Mouse (Mus musculus) hindlimb bud, embryonic 11.5 days (tissue): ENCODE data around the gene Tars.
A peak's percentile ranks its signal among the peaks of the same experiment; 100 is the strongest.

ENCODE experiments used
- DNase-seq: peaks from one replicate; pipeline ENCODE4 v3.0.0-alpha.2; 2012; ENCODE audit warnings: low read depth, low spot score; ENCODE audit errors: extremely low spot score

Gene Tars

GRCm38 (mm10) chr15:11399356-11400067, at the start of gene Tars:
Gene Tars, minus strand, starts transcription at chr15:11399665.
- DNase-seq = peak; percentile 99

DNA sequence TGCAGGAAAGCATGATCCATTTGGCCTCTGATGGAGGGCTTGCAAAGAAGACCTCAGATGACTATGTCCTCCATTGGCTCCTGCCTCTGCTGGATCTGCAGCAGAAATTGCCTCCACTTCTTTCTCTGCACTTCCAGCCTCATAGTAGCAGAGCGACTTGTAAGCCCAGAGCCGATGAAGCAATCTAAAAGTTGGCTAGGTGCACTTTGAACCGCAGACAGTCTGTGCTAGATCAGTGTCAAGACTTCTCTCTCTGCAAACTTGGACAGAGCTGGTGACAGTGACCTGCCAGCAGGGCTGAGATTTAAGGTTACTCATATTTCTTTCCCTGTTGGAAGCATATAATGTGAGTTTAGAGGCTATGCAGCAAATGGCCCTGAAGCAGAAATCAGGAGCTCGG, 37.9 kb upstream of the Tars start:
- no peak for DNase-seq

GRCm38 (mm10) chr15:11436709-11437280, 37.3 kb upstream of the Tars start:
- no peak for DNase-seq

DNA sequence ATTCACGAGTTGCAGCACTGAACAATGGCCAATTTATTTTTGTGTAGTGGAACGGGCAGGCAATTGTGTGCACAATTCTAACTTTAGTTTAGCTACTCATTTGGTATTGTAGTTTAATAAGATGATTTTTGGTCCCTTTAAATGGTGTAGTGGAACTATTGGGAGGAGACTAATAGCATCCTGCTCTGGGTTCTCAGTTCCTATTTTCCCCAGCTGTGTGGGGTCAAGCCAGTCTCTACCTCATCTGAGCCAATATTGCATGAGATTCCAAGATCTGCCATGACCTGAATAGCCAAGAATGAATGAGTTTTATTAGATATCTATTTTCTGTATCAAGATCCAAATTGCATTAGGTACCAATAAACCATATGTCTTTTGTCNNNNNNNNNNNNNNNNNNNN, 27.4 kb upstream of the Tars start:
- no peak for DNase-seq

GRCm38 (mm10) chr15:11413484-11413883, 14.0 kb upstream of the Tars start:
- DNase-seq = no peak

- no peak for DNase-seq
Observed at GRCm38 (mm10) chr15:11412542-11412941, 13.1 kb upstream of the Tars start.

GRCm38 (mm10) chr15:11411846-11412245, 12.4 kb upstream of the Tars start:
- DNase-seq = no peak

DNA sequence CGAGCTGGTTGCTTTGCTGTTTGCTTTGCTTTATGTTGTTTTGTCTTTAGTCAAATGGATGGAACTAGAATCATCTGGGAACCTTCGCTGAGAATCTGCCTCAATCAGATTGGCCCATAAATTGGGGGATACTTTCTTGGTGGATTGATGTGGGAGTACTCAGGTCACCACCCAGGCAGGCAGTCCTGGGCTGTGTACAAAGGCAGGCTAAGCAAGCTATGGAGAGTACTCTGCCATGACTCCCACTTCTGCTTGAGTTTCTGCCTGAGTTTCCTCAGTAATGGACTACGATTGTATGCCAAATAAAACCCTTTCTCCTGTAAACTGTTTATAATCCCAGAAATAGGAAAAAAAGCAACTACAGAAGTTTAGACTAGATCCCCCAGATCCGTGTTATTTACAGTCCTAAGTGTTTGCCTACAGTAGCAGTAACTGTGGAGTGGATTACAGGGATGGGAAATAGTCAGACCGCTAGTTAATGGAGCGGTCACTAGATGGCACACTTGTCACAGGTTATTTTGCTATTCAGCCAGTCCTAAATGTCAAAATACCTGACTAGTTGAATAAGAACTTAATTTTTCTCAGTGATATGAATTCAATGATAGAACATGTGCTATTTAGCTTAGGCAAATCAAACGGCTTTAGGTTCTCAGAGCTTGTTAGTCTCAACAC, 8.8 kb upstream of the Tars start:
- DNase-seq = no peak

GRCm38 (mm10) chr15:11407381-11407780, 7.9 kb upstream of the Tars start:
- peak; percentile 54 for DNase-seq

DNA sequence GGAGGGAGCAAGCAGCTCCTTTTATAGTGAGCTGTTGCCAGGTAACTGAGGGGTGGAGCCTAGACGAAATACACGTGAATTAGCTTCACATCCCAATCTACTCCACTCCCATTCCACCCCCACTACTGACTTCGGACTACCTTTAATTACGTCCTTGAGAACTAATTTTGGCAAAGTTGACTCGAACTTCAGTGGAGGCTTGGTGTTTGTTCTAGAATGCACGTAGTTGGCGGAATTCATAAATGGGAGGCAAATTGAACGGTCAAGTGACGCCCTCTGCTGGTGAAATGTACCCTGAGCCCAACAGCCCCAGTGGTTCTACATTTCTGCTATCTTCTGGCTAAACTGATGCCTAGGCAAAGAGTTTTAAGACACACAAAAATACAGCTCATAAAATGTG, 7.3 kb upstream of the Tars start:
- no peak for DNase-seq

GRCm38 (mm10) chr15:11398676-11399350, 652 bp downstream of the Tars start:
- DNase-seq = no peak

- DNase-seq = no peak
Observed at GRCm38 (mm10) chr15:11396421-11396820, 3.0 kb downstream of the Tars start.

DNA sequence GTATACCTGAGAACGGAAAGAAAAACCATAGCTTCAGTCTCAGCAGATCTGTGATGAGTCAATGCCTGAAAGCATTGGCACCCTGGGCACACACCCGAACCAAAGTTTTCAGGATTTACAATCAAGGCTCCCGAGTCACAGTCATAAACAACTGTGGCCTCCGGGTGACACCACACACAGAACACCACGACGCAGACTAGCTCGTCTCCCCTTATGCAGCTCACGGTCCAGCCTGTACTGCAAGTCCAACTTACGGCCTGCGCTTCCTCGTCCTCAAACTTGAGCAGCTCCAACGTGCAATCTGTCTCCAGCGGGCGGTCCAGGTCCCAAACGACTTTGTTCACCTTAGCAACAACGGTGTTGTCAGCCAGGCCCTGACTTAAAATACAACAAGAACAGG, 6.6 kb downstream of the Tars start:
- no peak for DNase-seq

DNA sequence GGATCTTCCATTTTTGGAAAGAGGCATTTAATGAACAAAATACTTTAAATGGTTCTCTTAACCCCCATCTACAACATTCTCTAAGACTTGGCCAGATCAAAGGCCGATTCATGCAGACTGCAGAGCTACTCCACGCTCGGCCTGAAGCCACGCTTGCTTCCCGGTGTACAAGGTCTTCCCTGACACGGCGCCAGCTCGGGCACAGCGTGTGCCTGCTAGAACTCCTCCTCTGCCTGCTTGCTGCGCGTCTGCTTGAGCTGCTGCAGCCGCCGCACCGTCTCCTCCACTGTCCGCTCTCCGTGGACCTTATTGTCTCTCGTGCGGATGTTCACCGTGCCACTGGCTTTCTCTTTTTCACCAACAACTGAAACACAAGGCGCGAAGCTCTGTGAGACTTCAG, 15.7 kb downstream of the Tars start:
- DNase-seq = no peak

DNA sequence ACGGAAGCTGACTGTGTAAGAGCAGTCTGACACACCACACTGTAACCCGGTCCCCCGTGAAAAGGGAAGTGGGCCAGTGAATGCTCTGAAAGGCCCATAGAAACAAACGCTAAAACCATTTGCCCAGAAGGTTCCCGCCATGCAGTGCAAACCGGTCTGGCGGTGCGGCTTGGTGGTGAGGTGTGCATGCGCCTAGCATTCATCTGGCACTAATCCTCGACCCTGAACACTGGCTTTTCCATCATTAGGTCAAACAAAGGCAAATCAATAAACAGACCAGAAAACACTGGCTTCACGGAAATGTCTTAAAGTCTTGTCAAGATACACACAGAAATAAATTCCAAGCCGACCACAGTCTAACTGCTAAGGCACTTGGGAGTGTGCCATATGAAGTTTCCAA, 16.9 kb downstream of the Tars start:
- no peak for DNase-seq

DNA sequence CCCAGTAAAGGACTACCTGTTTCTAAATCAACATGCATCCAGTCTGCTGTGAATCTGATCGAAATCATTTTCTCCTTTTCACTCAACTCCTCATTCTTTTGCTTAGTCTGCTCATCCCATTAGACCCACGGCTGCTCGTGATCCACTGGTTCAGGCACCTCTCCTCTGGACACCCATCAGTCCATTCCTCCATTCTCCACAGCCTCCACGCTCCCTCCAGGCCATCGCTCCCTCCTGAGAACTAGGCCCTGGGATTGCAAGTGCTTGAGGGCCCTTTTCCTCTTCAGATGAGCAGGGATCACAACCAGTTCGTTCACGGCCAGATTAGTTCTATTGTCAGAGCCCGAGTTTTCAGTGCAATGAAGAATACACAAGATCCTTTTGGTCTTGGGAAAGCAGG, 18.8 kb downstream of the Tars start:
- DNase-seq = no peak

DNA sequence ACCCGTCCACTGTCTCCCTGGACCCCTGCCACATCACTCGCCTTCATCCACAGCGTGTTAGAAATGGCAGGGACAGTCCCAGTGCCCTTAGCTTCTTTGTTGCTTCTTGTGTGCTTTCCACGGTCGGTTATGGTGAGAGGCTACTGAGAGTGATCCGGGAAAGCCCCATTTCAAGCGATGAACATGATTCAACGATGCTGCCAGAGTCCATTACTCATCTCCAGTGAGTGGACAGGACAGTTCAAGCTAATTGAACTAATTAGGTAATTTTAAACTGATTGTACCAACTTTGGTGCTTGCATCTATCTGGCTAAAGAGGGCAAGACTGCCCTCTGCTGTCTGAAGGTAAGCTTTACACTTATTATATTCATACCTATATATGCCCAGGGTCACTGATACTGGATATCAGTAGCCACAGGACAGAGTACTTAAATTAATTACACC, 19.4 kb downstream of the Tars start:
- peak; percentile 20 for DNase-seq

DNA sequence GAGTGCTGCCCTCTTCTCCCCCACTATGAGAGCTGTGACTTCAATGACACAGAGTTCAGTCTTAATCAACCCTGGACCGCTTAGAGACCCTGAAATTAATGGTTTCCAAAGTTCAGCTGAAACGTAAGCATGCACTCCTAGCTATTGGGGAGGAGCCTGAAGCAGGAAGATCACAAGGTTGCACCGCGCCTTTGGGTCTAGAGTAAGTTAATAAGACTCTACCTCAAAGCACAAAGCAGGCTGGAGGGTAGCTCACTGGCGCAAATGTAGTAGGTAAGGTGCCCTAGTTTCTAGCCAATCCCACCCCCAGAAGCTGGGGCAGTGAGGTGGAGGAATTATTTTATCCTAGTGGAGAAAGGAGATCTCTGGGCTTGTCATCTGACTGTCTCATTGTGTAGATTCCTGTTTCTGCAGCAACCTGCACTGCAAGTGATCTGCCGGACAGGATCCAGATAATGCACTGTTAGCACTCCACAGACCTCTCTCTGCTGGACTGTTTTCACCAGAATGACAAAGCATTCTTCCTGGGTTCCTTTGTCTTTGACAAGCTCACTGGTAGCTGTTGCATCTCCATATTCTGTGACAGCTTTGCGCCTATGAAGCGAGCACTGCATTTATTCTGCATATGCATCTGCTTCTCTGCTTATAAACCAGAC, 19.9 kb downstream of the Tars start:
- no peak for DNase-seq

DNA sequence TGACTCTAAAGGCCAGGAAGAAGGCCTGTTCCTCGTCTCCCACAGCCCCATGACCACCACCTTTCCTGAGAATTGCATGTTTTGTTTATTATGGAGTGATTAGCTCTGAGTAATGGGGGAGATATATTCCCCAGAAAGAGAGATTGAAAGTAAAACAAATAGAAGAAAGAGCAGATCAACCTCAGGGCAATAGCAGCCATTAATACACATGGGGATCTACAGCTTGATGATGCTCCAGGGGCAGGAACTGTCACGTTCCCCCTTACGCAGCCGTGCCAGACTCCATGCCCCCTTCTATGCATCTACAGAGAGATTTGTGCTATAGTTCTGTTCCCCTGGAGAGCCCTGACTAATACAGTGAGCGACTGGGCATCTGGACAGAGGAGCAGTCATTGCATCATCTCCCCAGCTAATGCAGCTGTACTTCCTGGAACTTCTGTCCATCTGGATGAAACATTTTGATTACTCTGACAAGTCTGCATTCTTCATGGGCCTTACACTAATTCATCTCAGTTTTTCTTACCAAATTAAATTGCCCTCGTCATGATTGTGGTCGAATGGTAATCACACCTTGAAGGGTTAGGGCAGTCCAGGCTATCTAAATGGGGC, 28.9 kb downstream of the Tars start:
- DNase-seq = no peak

DNA sequence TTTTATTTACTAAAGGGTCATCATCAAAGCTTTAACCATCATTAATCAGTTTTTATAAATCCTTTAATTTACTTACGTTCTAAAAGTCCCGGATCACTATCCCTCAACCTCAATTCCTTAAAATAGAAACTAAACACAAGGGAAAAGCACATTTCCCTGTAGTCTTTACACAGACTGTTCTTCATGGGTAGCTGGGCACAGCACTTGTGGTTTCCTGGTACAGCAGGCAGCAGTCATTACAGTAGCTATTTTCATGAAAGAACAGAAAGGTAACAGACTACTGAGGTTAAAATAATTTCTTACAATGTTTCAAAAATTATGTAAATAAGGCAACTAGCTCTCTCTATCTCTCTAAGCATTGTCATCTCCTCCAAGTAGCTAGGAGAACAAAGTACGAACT, 29.9 kb downstream of the Tars start:
- DNase-seq = no peak

DNA sequence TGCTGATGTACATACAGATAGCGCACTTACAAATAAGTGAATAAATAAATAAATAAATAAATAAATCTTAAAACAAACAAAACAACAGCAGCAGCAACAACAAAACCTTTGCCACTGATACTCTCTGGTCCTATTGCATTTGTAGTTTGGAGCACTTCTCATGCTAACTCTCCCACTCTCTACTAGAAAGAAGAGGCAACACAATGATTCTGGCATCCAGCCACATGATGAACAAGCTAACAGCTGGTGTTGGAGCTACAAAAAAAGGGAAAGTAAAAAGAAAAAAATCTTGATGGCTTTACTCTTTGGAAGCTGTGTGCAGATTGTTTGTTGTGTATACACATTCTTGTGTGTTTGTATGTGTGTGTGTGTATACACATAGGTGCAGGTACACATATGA, 34.7 kb downstream of the Tars start:
- DNase-seq = no peak
